Mouse (Mus musculus) T-helper 17 cell (primary cell): ENCODE measurements around the gene Lpp.

Experiments
- in situ Hi-C, 2 experiments: fragments of 300-600 bp; cut with MboI, MseI; formaldehyde crosslinking; loops; 1 replicate in 1 of 2; 2 replicates in 1 of 2; pipeline ENCODE4 v1.15.1; 2025; ENCODE audit warnings: high pct_unique_total_duplicates in 2 of 2

Lpp gene

GRCm38 (mm10) chr16:24645906-24646603 lies 252.7 kb downstream of the Lpp start:
- in situ Hi-C loops, result loop anchor here in 1 of 2 experiments (25.0 kb wide), 1 partner anchor 416 kb away; no protein-coding TSS in a partner anchor

GRCm38 (mm10) chr16:24651655-24652654 lies 258.6 kb downstream of the Lpp start:
- in situ Hi-C loops, result no loop called here

- in situ Hi-C loops, result no loop called here
These were observed 259.7 kb downstream of the Lpp start for GRCm38 (mm10) chr16:24653041-24653440.

- in situ Hi-C loops, result no loop called here
These were observed 261.8 kb downstream of the Lpp start for GRCm38 (mm10) chr16:24655116-24655515.

- in situ Hi-C loops, result no loop called here
These were observed 262.7 kb downstream of the Lpp start for GRCm38 (mm10) chr16:24656026-24656425.

GRCm38 (mm10) chr16:24656752-24657151 lies 263.4 kb downstream of the Lpp start:
- in situ Hi-C loops, result no loop called here

- in situ Hi-C loops, result no loop called here
These were observed 265.7 kb downstream of the Lpp start for GRCm38 (mm10) chr16:24659049-24659448.

GRCm38 (mm10) chr16:24664131-24664530 lies 270.8 kb downstream of the Lpp start:
- in situ Hi-C loops, result no loop called here

- in situ Hi-C loops, result loop anchor here in 1 of 2 experiments (5.0 kb wide), 1 partner anchor 62 kb away; no protein-coding TSS in a partner anchor
These were observed 276.6 kb downstream of the Lpp start for GRCm38 (mm10) chr16:24669718-24670460.

GRCm38 (mm10) chr16:24678942-24679341 lies 285.6 kb downstream of the Lpp start:
- in situ Hi-C loops, result no loop called here

GRCm38 (mm10) chr16:24695062-24695461 lies 301.8 kb downstream of the Lpp start:
- in situ Hi-C loops, result loop anchor here in 1 of 2 experiments (10.0 kb wide), 1 partner anchor 1220 kb away; no protein-coding TSS in a partner anchor

- in situ Hi-C loops, result no loop called here
These were observed 310.9 kb downstream of the Lpp start for GRCm38 (mm10) chr16:24704215-24704614.

- in situ Hi-C loops, result no loop called here
These were observed 330.3 kb downstream of the Lpp start for GRCm38 (mm10) chr16:24723641-24724040.

- in situ Hi-C loops, result loop anchor here in 1 of 2 experiments (5.0 kb wide), 1 partner anchor 65 kb away; no protein-coding TSS in a partner anchor
These were observed 339.4 kb downstream of the Lpp start for GRCm38 (mm10) chr16:24732751-24733150.

- in situ Hi-C loops, result loop anchor here in 1 of 2 experiments (5.0 kb wide), 1 partner anchor 66 kb away; no protein-coding TSS in a partner anchor
These were observed 340.0 kb downstream of the Lpp start for GRCm38 (mm10) chr16:24733321-24733720.

- in situ Hi-C loops, result no loop called here
These were observed 342.4 kb downstream of the Lpp start for GRCm38 (mm10) chr16:24735754-24736153.

GRCm38 (mm10) chr16:24737362-24738057 lies 344.2 kb downstream of the Lpp start:
- in situ Hi-C loops, result no loop called here

GRCm38 (mm10) chr16:24740714-24741113 lies 347.4 kb downstream of the Lpp start:
- in situ Hi-C loops, result no loop called here

- in situ Hi-C loops, result no loop called here
These were observed 356.5 kb downstream of the Lpp start for GRCm38 (mm10) chr16:24749816-24750215.

GRCm38 (mm10) chr16:24756141-24756540 lies 362.8 kb downstream of the Lpp start:
- in situ Hi-C loops, result no loop called here

GRCm38 (mm10) chr16:24766051-24766450 lies 372.7 kb downstream of the Lpp start:
- in situ Hi-C loops, result no loop called here
